Mouse (Mus musculus) thymus, adult 2 months (tissue): ENCODE measurements at regions not wholly inside any gene's neighbourhood (a gene's known extent, or its start where the extent isn't known, plus 50 kb on each side); places are given as distances from the start of the nearest gene placed in this dataset.
A peak's percentile ranks its signal among the peaks of the same experiment; 100 is the strongest.

Experiments
- DNase-seq: peaks from one replicate; pipeline ENCODE4 v3.0.0; 2021
- H3K27ac ChIP-seq: fragments of 200-500 bp; 2 replicates; pipeline ENCODE4 v1.5.1; 2012; ENCODE audit warnings: low read length, control low read depth; ENCODE audit not compliant: control insufficient read depth, insufficient read depth
- H3K27me3 ChIP-seq: fragments of 200-500 bp; 2 replicates; pipeline ENCODE4 v1.6.1; 2012; ENCODE audit warnings: mild to moderate bottlenecking, low read length, moderate library complexity, mixed read lengths; ENCODE audit not compliant: control insufficient read depth, insufficient read depth
- H3K36me3 ChIP-seq: fragments of 200-500 bp; 2 replicates; pipeline ENCODE4 v1.6.1; 2012; ENCODE audit warnings: mild to moderate bottlenecking, low read length, moderate library complexity; ENCODE audit not compliant: control insufficient read depth, insufficient read depth
- H3K4me1 ChIP-seq: fragments of 200-500 bp; replicated peaks from 2 replicates; pipeline ENCODE4 v1.6.1; 2012; ENCODE audit warnings: low read length; ENCODE audit not compliant: control insufficient read depth, insufficient read depth
- H3K4me3 ChIP-seq: fragments of 200-500 bp; 2 replicates; pipeline ENCODE4 v1.5.1; 2012; ENCODE audit warnings: mild to moderate bottlenecking, low read length, control low read depth, moderate library complexity; ENCODE audit not compliant: control insufficient read depth, insufficient read depth
- CTCF ChIP-seq: fragments of 200-500 bp; IDR thresholded peaks from 2 replicates; pipeline ENCODE4 v1.5.1; 2012; ENCODE audit warnings: mild to moderate bottlenecking, control low read depth, low read length, moderate library complexity, borderline replicate concordance; ENCODE audit not compliant: control insufficient read depth, poor library complexity, insufficient read depth; ENCODE audit errors: extremely low read depth
- POLR2A ChIP-seq: fragments of 200-500 bp; IDR thresholded peaks from 2 replicates; pipeline ENCODE4 v1.6.1; 2012; ENCODE audit warnings: mild to moderate bottlenecking, low read length, control low read depth, moderate library complexity; ENCODE audit not compliant: control insufficient read depth, poor library complexity, insufficient read depth; ENCODE audit errors: extremely low read depth
- WGBS: fragments of 180-500 bp; shearing (Covaris S2); methylation state at CpG from one replicate; pipeline ENCODE4 v1.1.7; 2018; 5-methylcytosine and 5-hydroxymethylcytosine counted together

DNA sequence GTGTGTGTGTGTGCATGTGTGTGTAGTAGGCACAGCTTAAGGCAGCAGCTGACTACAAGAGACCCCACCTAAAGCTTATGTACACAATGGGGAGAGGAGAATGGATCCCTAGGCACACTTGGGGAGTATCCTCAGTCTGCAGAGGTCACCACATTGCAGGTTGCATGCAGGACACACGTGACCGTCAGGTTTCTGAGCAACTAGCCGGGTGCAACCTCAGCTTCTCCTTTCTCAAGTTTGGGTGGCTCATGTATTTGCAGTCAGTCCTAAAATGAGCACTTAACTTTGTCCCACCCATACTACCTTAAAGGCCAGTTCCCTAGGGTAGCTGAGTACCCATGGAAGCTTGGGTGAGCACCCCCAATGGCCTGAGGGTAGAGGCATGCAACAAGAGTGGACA is 111.0 kb upstream of the Ccnd1 start:
- 79% methylated on average over 3 of the region's 3 CpGs for WGBS
- DNase-seq, result no peak
- no peaks in the 10 kb centered on the region for H3K36me3 ChIP-seq
- H3K27ac ChIP-seq, result no peak overlapping the region
- TF ChIP-seq POLR2A (no peak), CTCF (no peak)
- H3K4me1 ChIP-seq, result peaks cover 20% of the 10 kb centered on the region
- H3K4me3 ChIP-seq, result no peak overlapping the region
- no peaks in the 10 kb centered on the region for H3K27me3 ChIP-seq

DNA sequence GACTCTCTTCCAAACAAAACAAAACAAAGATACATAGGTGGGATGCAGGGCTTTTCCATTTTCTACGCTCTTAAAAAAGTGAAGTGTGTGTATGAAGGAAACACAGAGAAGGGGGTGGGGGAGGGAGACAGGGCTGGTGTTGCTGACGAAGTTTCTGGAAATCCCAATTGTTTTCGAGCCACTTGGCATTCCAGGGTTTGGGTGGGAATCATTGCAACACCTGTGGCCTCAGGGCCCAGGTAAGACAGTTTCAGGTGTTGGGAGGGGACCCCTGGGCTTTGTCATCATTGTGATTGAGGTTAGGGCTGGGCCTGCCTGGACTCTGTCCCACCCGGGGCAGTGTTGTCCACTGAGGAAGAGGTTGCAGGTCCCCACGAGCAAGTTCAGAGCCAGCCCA is 108.8 kb upstream of the Ccnd1 start:
- Histone ChIP-seq H3K36me3 (no peaks in the 10 kb centered on the region), H3K27me3 (no peaks in the 10 kb centered on the region), H3K4me1 (peaks cover 20% of the 10 kb centered on the region), H3K27ac (no peak overlapping the region), H3K4me3 (no peak overlapping the region)
- whole genome bisulfite sequencing, result 75% methylated on average over 5 of the region's 5 CpGs
- TF ChIP-seq CTCF, result no peak
- no peak for DNase-seq

DNA sequence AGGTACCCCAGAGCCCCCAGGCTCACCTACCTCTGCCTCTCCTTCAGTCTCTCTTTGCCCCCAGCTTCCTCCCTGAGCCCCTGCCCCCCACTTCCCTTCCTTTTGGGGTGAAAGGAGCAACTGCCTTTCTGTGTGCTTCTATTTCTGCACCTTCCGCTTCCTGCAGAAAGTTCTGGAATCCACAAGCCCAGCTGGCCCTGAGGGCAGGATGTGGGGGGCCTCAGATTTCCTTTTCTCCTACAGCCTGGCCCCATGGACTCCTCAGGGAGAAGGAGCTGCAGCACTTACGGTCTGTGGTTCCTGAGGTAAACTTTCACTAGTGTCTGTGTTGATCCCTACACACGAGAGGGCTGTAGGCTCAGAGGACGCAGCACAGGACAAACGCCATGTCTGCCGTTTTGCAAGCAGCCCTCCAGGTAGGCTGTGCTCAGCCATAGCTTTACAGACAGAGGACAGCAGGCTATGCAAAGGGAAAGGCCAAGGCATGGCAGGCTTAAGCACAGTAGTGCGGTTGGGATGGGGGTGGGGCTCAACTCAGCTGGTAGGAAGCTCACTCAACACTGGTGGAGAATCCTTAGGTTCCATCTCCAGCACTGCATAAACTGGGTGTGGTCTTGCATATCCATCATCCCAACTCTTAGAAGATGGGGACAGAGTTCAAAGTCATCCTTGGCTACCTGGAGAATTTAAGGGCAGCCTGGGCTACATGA is 108.2 kb upstream of the Ccnd1 start:
- Histone ChIP-seq H3K36me3 (no peaks in the 10 kb centered on the region), H3K4me1 (peaks cover 20% of the 10 kb centered on the region), H3K4me3 (0 out of 2 replicates have a peak overlapping the region, but pooled peaks have one; percentile 5), H3K27ac (peak overlapping the region; percentile 47), H3K27me3 (no peaks in the 10 kb centered on the region)
- TF ChIP-seq POLR2A (no peak), CTCF (no peak)
- peak; percentile 68 for DNase-seq
- WGBS, result 6% methylated on average over 7 of the region's 7 CpGs

DNA sequence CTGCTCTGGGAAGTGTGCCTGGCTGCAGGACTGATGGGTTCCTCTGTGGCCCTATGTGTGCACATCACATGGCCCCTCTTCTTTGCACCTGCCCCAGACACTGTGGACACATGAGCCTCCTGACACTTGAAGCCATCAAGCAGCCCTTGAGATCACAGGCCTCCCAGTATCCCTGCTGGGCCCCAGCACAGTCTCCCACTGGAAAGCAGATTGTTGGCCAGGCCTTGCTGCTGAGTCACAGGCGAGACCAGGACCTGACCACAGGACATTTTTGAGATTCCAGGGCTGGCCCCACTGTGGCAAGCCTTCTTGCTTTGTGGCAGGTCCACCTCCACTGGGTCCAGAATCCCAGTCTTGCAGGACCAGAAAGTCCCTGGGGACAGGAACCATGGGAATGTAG is 105.5 kb upstream of the Ccnd1 start:
- no peak overlapping the region for H3K27ac ChIP-seq
- no peak for DNase-seq
- WGBS, result 96% methylated on average over 1 of the region's 1 CpGs
- H3K36me3 ChIP-seq, result no peaks in the 10 kb centered on the region
- H3K27me3 ChIP-seq, result no peaks in the 10 kb centered on the region
- peaks cover 28% of the 10 kb centered on the region for H3K4me1 ChIP-seq
- TF ChIP-seq CTCF (no peak), POLR2A (no peak)
- no peak overlapping the region for H3K4me3 ChIP-seq

DNA sequence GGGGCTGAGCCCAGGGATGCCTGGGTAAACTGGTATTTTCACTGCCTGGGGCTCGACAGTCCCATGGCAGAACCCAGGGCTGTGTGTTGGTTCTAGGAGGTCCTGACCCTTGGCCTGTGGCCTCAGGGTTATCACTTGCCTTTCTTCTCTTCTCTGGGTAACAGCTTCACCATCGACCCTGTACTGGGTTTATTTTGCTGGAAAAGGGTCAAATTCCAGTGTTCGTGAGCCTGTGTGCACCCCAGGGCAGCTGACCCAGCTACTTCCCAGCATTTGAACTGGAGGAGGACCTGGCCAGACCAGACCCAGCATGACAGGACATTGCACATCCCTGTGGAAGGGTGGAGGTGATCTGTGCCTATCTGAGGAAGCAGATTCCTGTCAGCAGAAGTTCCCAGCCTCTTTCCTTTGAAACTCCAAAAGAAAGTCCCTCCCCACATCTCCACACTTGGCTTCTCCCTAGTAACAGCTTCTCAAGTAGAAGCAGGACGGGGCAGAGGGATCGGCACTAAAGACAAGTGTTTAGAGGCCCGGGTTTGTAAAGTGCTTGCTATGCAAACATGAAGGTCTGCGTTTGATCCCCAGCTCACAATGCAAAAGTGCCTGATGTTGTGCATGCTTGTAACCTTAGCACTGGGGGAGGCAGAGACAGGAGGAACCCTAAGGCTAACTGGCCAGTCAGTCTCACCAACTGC is 103.9 kb upstream of the Ccnd1 start:
- WGBS, result 91% methylated on average over 7 of the region's 7 CpGs
- no peak for DNase-seq
- Histone ChIP-seq H3K36me3 (no peaks in the 10 kb centered on the region), H3K27me3 (no peaks in the 10 kb centered on the region), H3K27ac (no peak overlapping the region), H3K4me3 (no peak overlapping the region), H3K4me1 (peaks cover 28% of the 10 kb centered on the region)
- no peak for TF ChIP-seq POLR2A
- no peak for TF ChIP-seq CTCF

DNA sequence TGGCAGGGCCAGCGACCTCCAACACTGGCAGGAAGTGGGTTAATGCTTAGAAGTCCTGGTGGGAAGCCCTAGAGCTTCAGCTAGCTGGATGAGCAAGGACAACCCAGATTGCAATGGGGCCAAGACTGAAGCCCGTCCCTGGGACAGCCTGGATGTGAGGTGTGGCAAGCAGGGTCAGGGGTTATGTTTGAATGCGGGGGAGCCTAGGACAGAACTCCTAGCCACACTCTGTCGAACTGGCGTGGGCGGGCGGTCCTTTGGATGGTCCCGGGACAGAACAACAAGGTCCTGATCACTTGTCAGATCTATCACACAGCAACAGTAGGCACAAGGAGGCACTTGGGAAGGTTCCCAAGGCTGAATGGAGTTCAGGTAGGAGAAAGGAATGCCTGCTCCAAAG is 101.1 kb upstream of the Ccnd1 start:
- WGBS, result 77% methylated on average over 8 of the region's 8 CpGs

More for the DNA sequence above, 101.1 kb upstream of the Ccnd1 start:
- no peak overlapping the region for H3K27ac ChIP-seq
- no peak overlapping the region for H3K4me3 ChIP-seq
- DNase-seq, result no peak
- TF ChIP-seq POLR2A, result no peak
- no peak for TF ChIP-seq CTCF
- H3K36me3 ChIP-seq, result no peaks in the 10 kb centered on the region
- H3K4me1 ChIP-seq, result peaks cover 10% of the 10 kb centered on the region
- no peaks in the 10 kb centered on the region for H3K27me3 ChIP-seq
